Mouse (Mus musculus): ENCODE data around the gene Tmem218. TPM values are rescaled to one million over a fixed set of nuclear protein-coding genes. Genes with fewer than 3 reads are reported as not detected.

Gene Tmem218
- polyA plus RNA-seq (2015; fragmentation: Nextera tagmentation; extraction: Ambion mirVana) = 2.7 and 3.3 TPM in 2 replicates

DNA sequence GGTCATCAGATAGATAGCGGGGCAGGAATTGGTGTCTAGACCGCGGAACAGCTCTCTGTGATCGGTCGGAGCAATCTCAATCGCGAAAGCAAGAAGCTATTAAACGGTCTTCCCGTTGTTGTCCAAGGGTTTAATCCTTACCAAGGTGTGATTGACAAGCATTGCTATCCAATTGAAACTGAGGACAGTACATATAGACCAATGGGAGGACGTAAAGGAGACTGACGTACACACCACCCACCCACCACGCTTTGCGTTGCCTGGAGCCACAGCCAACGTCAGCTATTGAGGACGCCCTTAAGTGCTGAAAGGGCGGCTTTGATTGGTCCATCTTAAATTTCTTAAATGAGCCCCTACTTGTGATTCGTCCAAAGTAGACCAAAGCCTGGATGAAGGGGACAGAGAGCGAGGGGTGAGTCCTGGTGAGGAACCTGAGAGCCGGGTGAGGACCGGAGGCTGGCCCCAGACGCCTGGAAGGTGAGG is at the start of gene Tmem218:
Gene Tmem218 (plus strand): TSS at position 295 of the 483 bp plus-strand sequence.
- peak; percentile 47; the same call in 1 of the 2 replicates for TF ChIP-seq EP300 (IDR thresholded peaks at IDR 0.05; ENCODE audit: low read depth)
- no peak for TF ChIP-seq CTCF (IDR thresholded peaks at IDR 0.05; ENCODE audit: low read depth)
- no peaks in the 10 kb centered on the region for H3K9me3 ChIP-seq (ENCODE audit: low read length)
- H3K27ac ChIP-seq (ENCODE audit: low read depth) = peak within 1 kb of the TSS; percentile 81
- H3K4me2 ChIP-seq (ENCODE audit: low read depth, low read length) = peak within 1 kb of the TSS; percentile 83
- peaks cover 10% of the 10 kb centered on the region for H3K4me1 ChIP-seq (ENCODE audit: insufficient read depth)
- peak within 1 kb of the TSS; percentile 67 for H3K9ac ChIP-seq (replicated peaks)
- ATAC-seq (peak; percentile 100), DNase-seq (peak; percentile 89)
- no peaks in the 10 kb centered on the region for H3K27me3 ChIP-seq (ENCODE audit: insufficient read depth, low read length)
- no peaks in the 10 kb centered on the region for H3K36me3 ChIP-seq (replicated peaks; ENCODE audit: insufficient read depth, low read length)
- H3K4me3 ChIP-seq (ENCODE audit: low read depth, low read length) = peak within 1 kb of the TSS; percentile 60
- WGBS (ENCODE audit: insufficient replicate concordance) = under 1% methylated on average over 21 of the region's 21 CpGs

DNA sequence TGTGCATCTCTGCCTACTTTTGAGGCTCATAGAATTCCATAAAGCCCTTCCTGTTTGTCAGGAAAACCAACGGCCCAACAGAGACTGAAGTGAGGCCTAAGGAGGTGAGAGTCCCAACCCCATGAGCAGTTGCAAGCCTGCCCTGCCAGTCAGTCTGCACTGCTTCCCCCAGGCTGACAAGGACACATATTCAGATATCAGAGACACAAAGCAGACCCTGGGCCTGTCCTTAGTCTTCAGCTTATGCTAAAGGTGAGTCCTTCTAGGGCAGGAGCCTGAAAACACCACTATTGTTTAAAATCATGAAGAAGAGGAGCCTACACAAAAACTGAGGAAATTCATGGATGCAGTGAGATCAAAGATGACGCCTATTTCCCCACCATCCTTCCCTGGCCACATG is 47.3 kb upstream of the Tmem218 start:
- TF ChIP-seq EP300 (IDR thresholded peaks at IDR 0.05; ENCODE audit: low read depth) = no peak
- TF ChIP-seq CTCF (IDR thresholded peaks at IDR 0.05; ENCODE audit: low read depth) = no peak
- H3K4me3 ChIP-seq (ENCODE audit: low read depth, low read length) = no peak overlapping the region
- no peak overlapping the region for H3K4me2 ChIP-seq (ENCODE audit: low read depth, low read length)
- DNase-seq (no peak), ATAC-seq (no peak)
- no peaks in the 10 kb centered on the region for H3K4me1 ChIP-seq (ENCODE audit: insufficient read depth)
- H3K36me3 ChIP-seq (replicated peaks; ENCODE audit: insufficient read depth, low read length) = no peaks in the 10 kb centered on the region
- no peak overlapping the region for H3K27ac ChIP-seq (ENCODE audit: low read depth)
- H3K9ac ChIP-seq (replicated peaks) = no peak overlapping the region
- no peaks in the 10 kb centered on the region for H3K27me3 ChIP-seq (ENCODE audit: insufficient read depth, low read length)
- 74% methylated on average over 2 of the region's 2 CpGs for WGBS (ENCODE audit: insufficient replicate concordance)
- no peaks in the 10 kb centered on the region for H3K9me3 ChIP-seq (ENCODE audit: low read length)

DNA sequence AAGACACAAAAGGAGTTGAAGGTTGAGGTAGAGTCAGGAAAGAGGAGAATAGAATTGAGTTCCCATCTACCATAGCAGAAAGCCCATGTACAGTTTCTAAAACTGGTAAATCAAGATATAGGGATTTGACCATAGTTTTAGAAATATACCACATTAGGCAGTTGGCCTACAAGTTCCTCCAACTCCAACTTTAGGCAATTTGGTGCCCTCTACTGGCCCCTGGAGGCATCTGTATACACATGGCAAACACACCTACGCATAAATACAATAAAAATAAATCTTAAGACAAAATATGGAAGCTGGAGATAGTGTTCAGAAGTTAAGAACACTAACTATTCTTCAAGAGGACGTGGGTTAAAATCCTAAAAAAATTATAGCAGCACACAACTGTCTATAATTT is 41.1 kb upstream of the Tmem218 start:
- TF ChIP-seq EP300 (IDR thresholded peaks at IDR 0.05; ENCODE audit: low read depth) (no peak), CTCF (IDR thresholded peaks at IDR 0.05; ENCODE audit: low read depth) (0 out of 2 replicates have a peak, but pooled peaks have one; percentile 24)
- WGBS (ENCODE audit: insufficient replicate concordance) = 62% methylated on average over 2 of the region's 2 CpGs
- H3K9me3 ChIP-seq (ENCODE audit: low read length) = no peaks in the 10 kb centered on the region
- H3K36me3 ChIP-seq (replicated peaks; ENCODE audit: insufficient read depth, low read length) = no peaks in the 10 kb centered on the region
- DNase-seq (no peak), ATAC-seq (no peak)
- no peak overlapping the region for H3K27ac ChIP-seq (ENCODE audit: low read depth)
- H3K4me1 ChIP-seq (ENCODE audit: insufficient read depth) = no peaks in the 10 kb centered on the region
- H3K4me2 ChIP-seq (ENCODE audit: low read depth, low read length) = no peak overlapping the region
- no peaks in the 10 kb centered on the region for H3K27me3 ChIP-seq (ENCODE audit: insufficient read depth, low read length)
- no peak overlapping the region for H3K4me3 ChIP-seq (ENCODE audit: low read depth, low read length)
- no peak overlapping the region for H3K9ac ChIP-seq (replicated peaks)

DNA sequence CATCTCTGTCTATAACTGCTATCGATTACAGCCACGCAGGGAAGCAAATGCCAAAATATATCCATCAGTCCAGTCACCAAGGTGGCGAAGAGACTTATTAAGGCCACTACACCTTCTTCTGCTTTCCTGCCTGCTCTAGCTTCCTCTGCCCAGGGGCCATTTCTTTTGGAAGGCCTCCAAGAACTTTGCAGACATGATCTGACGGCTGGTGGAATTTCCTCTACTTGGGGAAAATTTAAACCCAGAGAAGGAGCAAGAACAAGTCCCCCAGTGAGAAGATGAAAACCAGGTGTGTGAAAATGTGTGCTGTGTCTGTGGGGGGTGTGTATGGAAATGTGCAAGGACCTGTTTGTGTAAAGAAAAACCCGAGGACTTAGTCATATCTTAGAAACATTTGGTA is 34.6 kb upstream of the Tmem218 start:
- TF ChIP-seq CTCF (IDR thresholded peaks at IDR 0.05; ENCODE audit: low read depth) (no peak), EP300 (IDR thresholded peaks at IDR 0.05; ENCODE audit: low read depth) (no peak)
- ATAC-seq = no peak
- H3K9me3 ChIP-seq (ENCODE audit: low read length) = no peaks in the 10 kb centered on the region
- WGBS (ENCODE audit: insufficient replicate concordance) = 60% methylated on average over 5 of the region's 5 CpGs
- no peaks in the 10 kb centered on the region for H3K4me1 ChIP-seq (ENCODE audit: insufficient read depth)
- DNase-seq = no peak
- H3K4me2 ChIP-seq (ENCODE audit: low read depth, low read length) = no peak overlapping the region
- H3K27ac ChIP-seq (ENCODE audit: low read depth) = no peak overlapping the region
- no peak overlapping the region for H3K9ac ChIP-seq (replicated peaks)
- H3K36me3 ChIP-seq (replicated peaks; ENCODE audit: insufficient read depth, low read length) = no peaks in the 10 kb centered on the region
- H3K4me3 ChIP-seq (ENCODE audit: low read depth, low read length) = no peak overlapping the region
- no peaks in the 10 kb centered on the region for H3K27me3 ChIP-seq (ENCODE audit: insufficient read depth, low read length)

DNA sequence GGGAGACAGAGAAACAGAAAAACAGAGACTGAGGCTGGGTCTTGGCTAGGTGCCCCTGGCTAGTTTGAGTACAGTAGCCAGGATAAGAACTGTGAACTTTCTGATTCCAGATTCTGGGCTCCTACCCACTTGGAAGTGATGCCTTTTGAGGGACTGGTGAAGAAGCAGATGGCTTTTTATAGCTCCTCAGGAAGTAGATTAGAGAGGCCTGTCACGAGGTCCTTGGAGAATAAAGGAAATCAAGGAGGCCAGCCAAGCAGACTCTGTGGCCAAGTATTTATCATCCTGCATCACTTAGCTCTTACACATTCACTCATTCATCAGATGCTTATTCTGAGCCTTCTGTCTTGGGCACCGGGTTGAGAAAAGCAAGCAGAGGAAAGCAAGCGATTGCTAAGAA is 32.0 kb upstream of the Tmem218 start:
- Histone ChIP-seq H3K9me3 (ENCODE audit: low read length) (no peaks in the 10 kb centered on the region), H3K36me3 (replicated peaks; ENCODE audit: insufficient read depth, low read length) (no peaks in the 10 kb centered on the region), H3K27ac (ENCODE audit: low read depth) (no peak overlapping the region), H3K9ac (replicated peaks) (no peak overlapping the region), H3K4me3 (ENCODE audit: low read depth, low read length) (no peak overlapping the region), H3K27me3 (ENCODE audit: insufficient read depth, low read length) (no peaks in the 10 kb centered on the region), H3K4me1 (ENCODE audit: insufficient read depth) (no peaks in the 10 kb centered on the region), H3K4me2 (ENCODE audit: low read depth, low read length) (no peak overlapping the region)
- ATAC-seq = no peak
- no peak for DNase-seq
- WGBS (ENCODE audit: insufficient replicate concordance) = 55% methylated on average over 3 of the region's 3 CpGs
- no peak for TF ChIP-seq EP300 (IDR thresholded peaks at IDR 0.05; ENCODE audit: low read depth)
- no peak for TF ChIP-seq CTCF (IDR thresholded peaks at IDR 0.05; ENCODE audit: low read depth)

DNA sequence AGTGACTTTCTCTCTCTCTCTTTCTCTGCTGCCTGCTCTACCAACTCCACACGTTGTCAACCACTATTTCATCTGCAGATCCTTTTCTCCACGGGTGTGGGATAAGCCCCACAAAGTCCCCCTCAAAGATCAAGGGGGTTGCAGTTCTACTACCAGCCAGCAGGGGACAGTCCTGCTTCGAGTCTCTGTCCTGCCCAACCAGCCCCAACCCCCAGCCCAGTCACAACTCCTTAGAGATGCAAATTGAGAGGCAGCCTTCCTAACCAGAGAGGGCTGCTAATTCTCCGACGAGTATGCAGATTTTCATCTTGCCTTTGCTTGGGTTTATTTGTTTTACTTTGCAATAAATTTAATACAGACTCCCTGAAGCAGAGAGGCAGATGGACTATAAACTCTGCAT is 30.9 kb upstream of the Tmem218 start:
- no peaks in the 10 kb centered on the region for H3K36me3 ChIP-seq (replicated peaks; ENCODE audit: insufficient read depth, low read length)
- DNase-seq = peak; percentile 55
- no peak overlapping the region for H3K27ac ChIP-seq (ENCODE audit: low read depth)
- no peaks in the 10 kb centered on the region for H3K27me3 ChIP-seq (ENCODE audit: insufficient read depth, low read length)
- no peak overlapping the region for H3K9ac ChIP-seq (replicated peaks)
- TF ChIP-seq EP300 (IDR thresholded peaks at IDR 0.05; ENCODE audit: low read depth) (no peak), CTCF (IDR thresholded peaks at IDR 0.05; ENCODE audit: low read depth) (peak; percentile 92)
- no peak overlapping the region for H3K4me2 ChIP-seq (ENCODE audit: low read depth, low read length)
- no peak overlapping the region for H3K4me3 ChIP-seq (ENCODE audit: low read depth, low read length)
- H3K9me3 ChIP-seq (ENCODE audit: low read length) = no peaks in the 10 kb centered on the region
- peak; percentile 33; the same call in 1 of the 2 replicates for ATAC-seq
- no peaks in the 10 kb centered on the region for H3K4me1 ChIP-seq (ENCODE audit: insufficient read depth)
- 3% methylated on average over 5 of the region's 5 CpGs for WGBS (ENCODE audit: insufficient replicate concordance)

Data from liver, postnatal 0 days (tissue).